Mouse (Mus musculus) liver, postnatal 0 days (tissue): ENCODE measurements around the gene Fggy.

Experiments
- CTCF ChIP-seq: sonication (generic); IDR thresholded peaks from 2 replicates; pipeline ENCODE4 v1.5.1; 2016; ENCODE audit warnings: antibody characterized with exemption, low read depth
- EP300 ChIP-seq: IDR thresholded peaks from 2 replicates; pipeline ENCODE4 v1.6.1; 2016; ENCODE audit warnings: antibody characterized with exemption, low read depth, mild to moderate bottlenecking

DNA sequence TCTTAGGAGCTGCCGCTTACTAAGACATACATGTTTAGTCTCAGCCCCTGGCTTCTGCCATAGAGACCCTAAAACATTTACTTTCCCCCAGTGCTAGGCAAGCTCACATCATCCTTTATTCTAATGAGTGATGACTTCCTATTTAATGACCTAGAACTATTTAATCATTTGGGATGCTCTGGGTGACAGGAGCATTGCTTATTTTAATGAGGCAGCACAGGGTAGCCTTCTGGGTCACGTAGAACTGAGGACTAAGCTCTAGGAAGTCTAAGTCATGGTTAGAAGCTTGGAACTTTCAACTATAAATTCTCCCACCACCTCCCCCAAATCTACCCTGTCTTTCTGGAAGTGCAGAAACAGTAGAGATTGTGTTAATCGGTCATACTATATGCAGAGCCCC is 111.2 kb downstream of the Fggy start:
- TF ChIP-seq EP300 (no peak), CTCF (no peak)
